Mouse (Mus musculus) liver, embryonic 13.5 days (tissue): ENCODE data around the gene Adgra3. TPM values are rescaled to one million over a fixed set of nuclear protein-coding genes. Genes with fewer than 3 reads are reported as not detected.

ENCODE experiments used
- ATAC-seq: fragments of 200-750 bp; cut with Nextera tagmentation; 2 replicates; pipeline ENCODE4 v1.8.0; 2017; ENCODE audit warnings: low read depth, mild to moderate bottlenecking, moderate number of reproducible peaks, moderate library complexity
- DNase-seq: peaks from one replicate; pipeline ENCODE4 v3.0.0; 2022
- H3K27ac ChIP-seq: fragments of 300-500 bp; sonication (generic); 2 replicates; pipeline ENCODE4 v1.5.1; 2015; ENCODE audit warnings: moderate library complexity, mild to moderate bottlenecking, inconsistent platforms
- H3K27me3 ChIP-seq: fragments of 300-500 bp; sonication (generic); 2 replicates; pipeline ENCODE4 v1.6.1; 2015; ENCODE audit warnings: mild to moderate bottlenecking, inconsistent platforms
- H3K36me3 ChIP-seq: fragments of 300-500 bp; sonication (generic); 2 replicates; pipeline ENCODE4 v1.6.1; 2015; ENCODE audit warnings: mild to moderate bottlenecking, inconsistent platforms
- H3K4me1 ChIP-seq: fragments of 300-500 bp; sonication (generic); replicated peaks from 2 replicates; pipeline ENCODE4 v1.6.1; 2015; ENCODE audit warnings: inconsistent platforms
- H3K4me2 ChIP-seq: fragments of 300-500 bp; sonication (generic); 2 replicates; pipeline ENCODE4 v1.6.1; 2015; ENCODE audit warnings: inconsistent platforms, mild to moderate bottlenecking, moderate library complexity
- H3K4me3 ChIP-seq: fragments of 300-500 bp; sonication (generic); replicated peaks from 2 replicates; pipeline ENCODE4 v1.5.1; 2015; ENCODE audit warnings: mild to moderate bottlenecking, inconsistent platforms
- H3K9ac ChIP-seq: fragments of 300-500 bp; sonication (generic); 2 replicates; pipeline ENCODE4 v1.6.1; 2015; ENCODE audit warnings: mild to moderate bottlenecking, inconsistent platforms
- H3K9me3 ChIP-seq: fragments of 300-500 bp; sonication (generic); replicated peaks from 2 replicates; pipeline ENCODE4 v1.6.1; 2016; ENCODE audit warnings: inconsistent platforms
- WGBS: fragments of 180-500 bp; shearing (Covaris S2); methylation state at CpG from one replicate; pipeline ENCODE4 v1.1.7; 2015; ENCODE audit not compliant: insufficient replicate concordance; 5-methylcytosine and 5-hydroxymethylcytosine counted together
- polyA plus RNA-seq: library from polyadenylated mRNA; unstranded; fragments of >200 nt; fragmentation: Nextera tagmentation; extraction: Ambion mirVana; gene quantifications from 2 replicates; pipeline ENCODE4 v1.2.1, GENCODE M21; 2015

Adgra3 gene
- polyA plus RNA-seq, 1 experiment from 2014 or later: 4.6 TPM

- Histone ChIP-seq H3K4me3 (no peak overlapping the region), H3K36me3 (no peaks in the 10 kb centered on the region), H3K27me3 (no peaks in the 10 kb centered on the region), H3K9ac (no peak overlapping the region), H3K4me2 (no peak overlapping the region), H3K27ac (no peak overlapping the region), H3K4me1 (no peaks in the 10 kb centered on the region), H3K9me3 (no peaks in the 10 kb centered on the region)
- no peak for ATAC-seq
- 84% methylated on average over 8 of the region's 8 CpGs for WGBS
- DNase-seq: no peak
Observed at GRCm38 (mm10) chr5:49969660-49970059, 89.1 kb downstream of the Adgra3 start.

DNA sequence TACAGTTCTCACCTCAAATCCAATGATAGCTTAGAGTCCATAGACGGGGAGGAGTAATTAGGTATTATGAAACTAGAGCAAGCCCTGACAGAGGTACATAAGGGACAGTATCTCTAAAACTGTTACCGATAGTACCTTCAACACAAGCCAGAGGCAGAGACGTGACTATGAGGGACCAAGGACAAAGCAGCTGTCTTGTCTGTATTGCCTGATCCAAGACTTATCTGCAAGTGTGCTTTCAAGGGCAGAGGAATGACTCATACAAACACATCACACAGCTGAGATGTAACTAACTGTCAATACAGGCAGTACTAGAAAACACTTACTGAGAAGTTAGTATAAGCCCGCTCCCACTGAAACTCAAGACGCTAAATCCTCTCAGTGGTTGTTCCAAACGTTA is 91.1 kb downstream of the Adgra3 start:
- Histone ChIP-seq H3K36me3 (no peaks in the 10 kb centered on the region), H3K4me1 (no peaks in the 10 kb centered on the region), H3K4me2 (no peak overlapping the region), H3K9me3 (no peaks in the 10 kb centered on the region), H3K9ac (no peak overlapping the region), H3K27me3 (no peaks in the 10 kb centered on the region), H3K4me3 (no peak overlapping the region), H3K27ac (no peak overlapping the region)
- DNase-seq (no peak), ATAC-seq (no peak)
- 76% methylated on average over 6 of the region's 6 CpGs for WGBS

GRCm38 (mm10) chr5:49965810-49966209 is 93.0 kb downstream of the Adgra3 start:
- DNase-seq: no peak
- H3K4me3 ChIP-seq: no peak overlapping the region
- 55% methylated on average over 8 of the region's 8 CpGs for WGBS
- H3K27ac ChIP-seq: no peak overlapping the region
- H3K9me3 ChIP-seq: no peaks in the 10 kb centered on the region
- H3K27me3 ChIP-seq: no peaks in the 10 kb centered on the region
- H3K4me1 ChIP-seq: no peaks in the 10 kb centered on the region
- ATAC-seq: no peak
- H3K36me3 ChIP-seq: peaks cover 14% of the 10 kb centered on the region
- no peak overlapping the region for H3K4me2 ChIP-seq
- H3K9ac ChIP-seq: no peak overlapping the region

DNA sequence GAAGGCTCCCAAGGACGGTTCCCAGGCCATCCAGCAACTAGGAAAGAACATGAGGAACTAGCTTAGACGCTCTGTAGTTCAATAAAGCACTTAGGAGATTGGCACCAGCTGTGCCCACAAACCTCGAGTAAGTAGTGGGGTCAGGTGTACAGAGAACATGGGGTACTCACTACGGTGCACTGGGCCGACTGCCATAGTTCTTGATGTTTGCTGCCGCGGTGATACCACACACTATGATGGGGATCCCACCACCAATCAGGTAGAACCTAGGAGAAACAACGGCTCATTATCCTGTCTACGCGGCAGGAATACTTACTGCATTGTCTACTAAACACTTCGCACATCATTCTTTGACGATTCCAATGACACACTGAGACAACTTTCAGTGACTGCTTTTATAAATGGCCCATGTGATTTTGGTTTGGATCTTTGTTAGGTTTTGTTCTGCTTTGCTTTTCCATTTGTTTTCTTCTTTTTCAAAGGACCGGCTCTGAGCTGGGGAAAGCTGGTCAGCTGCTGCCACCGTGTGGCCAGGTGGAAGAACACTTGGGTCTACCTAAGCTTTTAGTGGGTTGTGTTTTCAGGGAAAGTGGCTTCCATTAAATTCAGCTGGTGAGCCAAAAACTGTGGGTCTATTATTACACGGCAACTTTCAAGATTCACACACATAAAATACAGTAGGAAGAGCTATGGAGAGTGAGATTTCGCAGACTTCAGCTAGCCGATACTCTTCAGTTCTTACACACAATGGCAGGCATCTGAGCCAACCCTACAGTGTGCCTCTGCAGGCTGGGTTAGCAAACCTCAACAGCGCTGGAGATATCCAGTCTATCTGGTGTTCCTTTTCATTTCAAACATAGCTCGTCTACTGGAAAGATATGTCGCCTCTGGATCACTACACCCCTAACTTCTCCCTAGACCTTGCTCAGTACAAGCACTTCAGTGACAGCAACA is 97.1 kb downstream of the Adgra3 start:
- DNase-seq: no peak
- ATAC-seq: no peak
- H3K27ac ChIP-seq: no peak overlapping the region
- peaks cover 22% of the 10 kb centered on the region for H3K36me3 ChIP-seq
- no peaks in the 10 kb centered on the region for H3K4me1 ChIP-seq
- no peak overlapping the region for H3K4me2 ChIP-seq
- H3K9ac ChIP-seq: no peak overlapping the region
- no peak overlapping the region for H3K4me3 ChIP-seq
- H3K9me3 ChIP-seq: no peaks in the 10 kb centered on the region
- H3K27me3 ChIP-seq: no peaks in the 10 kb centered on the region
- 80% methylated on average over 20 of the region's 20 CpGs for WGBS

DNA sequence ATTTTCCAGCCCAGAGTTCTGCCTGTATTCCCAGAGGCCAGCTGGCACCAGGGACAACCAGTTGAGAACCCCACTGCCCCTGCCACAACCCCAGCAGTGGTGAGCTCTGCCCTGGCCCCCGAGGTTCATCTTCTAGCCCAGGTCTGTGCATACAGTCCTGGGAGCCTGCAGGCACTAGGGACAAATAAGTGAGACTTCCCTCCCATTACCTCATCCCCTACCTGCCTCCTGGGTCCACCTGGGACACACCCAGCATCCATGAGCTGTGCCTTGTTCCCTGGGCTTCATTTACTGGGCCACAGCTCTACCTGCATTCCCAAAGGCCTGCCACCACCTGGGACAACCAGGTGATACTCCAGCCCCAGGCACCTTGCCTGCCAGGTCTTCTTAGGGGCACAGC is 122.5 kb downstream of the Adgra3 start:
- no peak overlapping the region for H3K9ac ChIP-seq
- H3K4me2 ChIP-seq: no peak overlapping the region
- H3K27me3 ChIP-seq: no peaks in the 10 kb centered on the region
- no peaks in the 10 kb centered on the region for H3K9me3 ChIP-seq
- H3K4me1 ChIP-seq: no peaks in the 10 kb centered on the region
- H3K27ac ChIP-seq: no peak overlapping the region
- H3K36me3 ChIP-seq: no peaks in the 10 kb centered on the region
- no peak overlapping the region for H3K4me3 ChIP-seq
- DNase-seq: no peak
- WGBS: 50% methylated on average over 1 of the region's 1 CpGs
- no peak for ATAC-seq

- DNase-seq: no peak
- H3K36me3 ChIP-seq: no peaks in the 10 kb centered on the region
- H3K27me3 ChIP-seq: no peaks in the 10 kb centered on the region
- no peak for ATAC-seq
- no peak overlapping the region for H3K4me2 ChIP-seq
- H3K9ac ChIP-seq: no peak overlapping the region
- no peak overlapping the region for H3K4me3 ChIP-seq
- no peak overlapping the region for H3K27ac ChIP-seq
- no peaks in the 10 kb centered on the region for H3K9me3 ChIP-seq
- no peaks in the 10 kb centered on the region for H3K4me1 ChIP-seq
Observed at GRCm38 (mm10) chr5:49924712-49925111, 134.1 kb downstream of the Adgra3 start.

DNA sequence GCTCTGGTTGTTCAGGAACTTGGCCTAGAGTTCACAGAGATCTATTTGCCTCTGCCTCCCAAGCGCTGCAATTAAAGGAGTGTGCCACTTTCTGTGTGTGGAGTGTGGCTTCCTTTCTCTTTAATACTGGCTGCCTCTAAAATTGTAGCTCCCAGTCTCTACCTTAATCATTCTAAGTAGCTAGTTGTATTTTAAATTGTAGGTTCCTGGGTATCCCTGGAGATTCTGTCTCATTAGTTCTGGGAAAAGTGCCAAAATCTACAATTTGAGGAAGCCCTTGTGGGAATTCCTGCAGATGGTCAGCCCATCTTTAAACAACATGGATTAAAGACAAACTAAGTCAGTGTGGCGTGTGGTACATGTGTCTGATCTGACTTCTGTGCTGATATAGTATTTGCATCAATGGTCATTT is 143.1 kb downstream of the Adgra3 start:
- H3K27me3 ChIP-seq: no peaks in the 10 kb centered on the region
- no peaks in the 10 kb centered on the region for H3K36me3 ChIP-seq
- 47% methylated on average over 2 of the region's 2 CpGs for WGBS
- H3K4me2 ChIP-seq: no peak overlapping the region
- no peaks in the 10 kb centered on the region for H3K4me1 ChIP-seq
- H3K27ac ChIP-seq: no peak overlapping the region
- no peak overlapping the region for H3K9ac ChIP-seq
- H3K9me3 ChIP-seq: no peaks in the 10 kb centered on the region
- no peak for ATAC-seq
- no peak for DNase-seq
- no peak overlapping the region for H3K4me3 ChIP-seq
